Mouse (Mus musculus) midbrain, embryonic 10.5 days (tissue): Measurements from ENCODE around the gene Mogat2. TPM values are rescaled to one million over a fixed set of nuclear protein-coding genes. Genes with fewer than 3 reads are reported as not detected.

Source experiments
- DNase-seq: peaks from one replicate; pipeline ENCODE4 v3.0.0-alpha.2; 2017; ENCODE audit warnings: low spot score
- H3K27ac ChIP-seq: fragments of 300-500 bp; sonication (generic); replicated peaks from 2 replicates; pipeline ENCODE4 v1.5.1; 2016; ENCODE audit warnings: mild to moderate bottlenecking
- H3K27me3 ChIP-seq: fragments of 300-500 bp; sonication (generic); 2 replicates; pipeline ENCODE4 v1.6.1; 2016; ENCODE audit warnings: low read depth, mild to moderate bottlenecking; ENCODE audit not compliant: poor library complexity, severe bottlenecking
- H3K36me3 ChIP-seq: fragments of 300-500 bp; sonication (generic); 2 replicates; pipeline ENCODE4 v1.6.1; 2016; ENCODE audit warnings: mild to moderate bottlenecking, moderate library complexity
- H3K4me1 ChIP-seq: fragments of 300-500 bp; sonication (generic); 2 replicates; pipeline ENCODE4 v1.6.1; 2016
- H3K4me3 ChIP-seq: fragments of 300-500 bp; sonication (generic); 2 replicates; pipeline ENCODE4 v1.5.1; 2016; ENCODE audit warnings: mild to moderate bottlenecking, moderate library complexity
- H3K9me3 ChIP-seq: fragments of 300-500 bp; sonication (generic); replicated peaks from 2 replicates; pipeline ENCODE4 v1.6.1; 2016; ENCODE audit warnings: mild to moderate bottlenecking
- WGBS: fragments of 180-500 bp; shearing (Covaris S2); methylation state at CpG from one replicate; pipeline ENCODE4 v1.1.7; 2016; 5-methylcytosine and 5-hydroxymethylcytosine counted together
- polyA plus RNA-seq: library from polyadenylated mRNA; unstranded; fragments of >200 nt; fragmentation: Nextera tagmentation; extraction: Ambion mirVana; gene quantifications from 2 replicates; pipeline ENCODE4 v1.2.1, GENCODE M21; 2016

The Mogat2 gene
- polyA plus RNA-seq, 1 experiment from 2014 or later = 30.3 TPM

DNA sequence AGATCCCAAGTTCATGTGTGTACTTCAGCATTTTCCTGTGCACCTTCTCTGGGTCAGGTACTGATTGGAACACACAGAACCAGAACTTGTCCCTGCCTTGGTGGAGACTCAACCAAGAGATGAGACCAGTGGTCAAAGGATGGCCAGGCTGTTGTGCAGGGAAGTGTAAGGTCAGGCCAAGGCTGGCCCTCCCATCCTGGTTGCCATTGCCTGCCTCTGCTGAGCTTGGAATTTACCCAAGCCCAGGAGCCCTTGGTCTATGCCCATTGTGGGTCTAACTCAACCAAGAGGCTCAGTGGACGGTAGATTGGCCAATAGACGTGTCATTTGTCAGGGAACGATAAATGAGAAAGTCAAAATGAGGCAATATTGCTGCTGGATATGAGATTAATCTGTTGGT is 53.0 kb downstream of the Mogat2 start:
- H3K4me1 ChIP-seq = peaks cover 22% of the 10 kb centered on the region
- H3K27ac ChIP-seq = no peak overlapping the region
- no peak overlapping the region for H3K4me3 ChIP-seq
- peaks cover 35% of the 10 kb centered on the region for H3K27me3 ChIP-seq
- DNase-seq = no peak
- WGBS = 94% methylated on average over 3 of the region's 3 CpGs
- no peaks in the 10 kb centered on the region for H3K36me3 ChIP-seq
- no peaks in the 10 kb centered on the region for H3K9me3 ChIP-seq

DNA sequence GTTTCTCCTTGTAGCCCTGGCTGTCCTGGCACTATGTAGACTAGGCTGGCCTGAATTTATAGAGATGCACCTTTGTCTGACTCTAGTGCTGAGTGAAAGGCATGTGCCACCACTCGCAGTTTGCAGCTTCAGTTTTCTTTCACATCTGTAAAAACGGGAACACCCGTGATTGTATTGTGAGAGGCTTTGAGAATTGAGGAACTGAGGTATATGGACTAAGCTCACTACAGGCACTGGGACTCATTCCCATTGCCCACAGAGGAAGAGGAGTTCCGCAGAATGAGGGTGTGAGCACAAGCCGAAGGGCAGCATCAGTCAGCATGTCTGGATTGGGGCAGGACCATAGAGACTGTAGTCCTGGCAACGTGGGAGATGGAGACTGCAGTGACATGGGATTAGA is 54.7 kb downstream of the Mogat2 start:
- H3K9me3 ChIP-seq = no peaks in the 10 kb centered on the region
- H3K27me3 ChIP-seq = peaks cover 40% of the 10 kb centered on the region
- no peak overlapping the region for H3K4me3 ChIP-seq
- no peak for DNase-seq
- 77% methylated on average over 6 of the region's 6 CpGs for WGBS
- no peaks in the 10 kb centered on the region for H3K36me3 ChIP-seq
- H3K27ac ChIP-seq = peak overlapping the region; percentile 93; the same call in 1 of the 2 replicates
- H3K4me1 ChIP-seq = peaks cover 22% of the 10 kb centered on the region

DNA sequence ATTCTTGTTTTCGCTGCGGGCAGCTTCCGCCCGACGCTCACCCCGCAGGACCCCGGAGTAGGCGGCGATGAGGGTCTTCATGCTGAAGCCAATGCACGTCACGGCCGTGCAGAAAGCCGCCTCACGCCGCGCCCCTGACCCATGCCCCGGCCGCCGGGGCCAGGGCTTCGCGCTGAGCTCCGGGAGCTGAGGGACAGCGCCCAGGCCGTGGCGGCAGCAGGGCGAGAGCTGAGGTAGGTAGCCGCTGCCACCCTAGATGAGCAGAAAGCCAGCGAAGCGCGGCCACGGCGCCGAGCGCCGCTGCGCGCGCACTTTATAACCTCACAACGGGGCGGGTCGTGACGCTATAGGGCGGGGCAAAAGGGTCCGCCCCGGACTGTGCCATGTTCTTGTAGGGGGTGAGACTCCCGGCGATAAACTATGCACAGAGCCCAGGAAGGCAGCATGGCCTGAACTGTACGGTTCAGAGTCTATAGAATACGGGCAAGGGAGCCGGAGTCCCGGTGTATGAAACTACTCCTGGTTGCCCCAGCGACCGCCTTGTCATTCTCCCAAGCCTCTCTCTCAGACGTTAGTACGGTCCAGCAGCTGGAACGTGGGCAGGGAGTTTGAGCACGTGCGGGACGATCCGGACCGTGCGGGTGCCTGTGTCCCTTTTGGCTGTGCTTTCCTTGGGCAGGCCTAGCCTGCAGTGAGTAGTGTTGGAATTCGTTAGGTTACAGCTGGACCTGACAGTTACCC is 55.8 kb downstream of the Mogat2 start, which contains the start of gene Dgat2:
Dgat2 (minus strand) TSS at position 288 of the 741 bp plus-strand sequence.
- H3K27me3 ChIP-seq = peaks cover 40% of the 10 kb centered on the region
- H3K4me3 ChIP-seq = peak within 1 kb of the TSS; percentile 76
- H3K36me3 ChIP-seq = no peaks in the 10 kb centered on the region
- peak; percentile 93 for DNase-seq
- H3K4me1 ChIP-seq = peaks cover 25% of the 10 kb centered on the region
- under 1% methylated on average over 63 of the region's 63 CpGs for WGBS
- H3K9me3 ChIP-seq = no peaks in the 10 kb centered on the region
- H3K27ac ChIP-seq = peak within 1 kb of the TSS; percentile 93

DNA sequence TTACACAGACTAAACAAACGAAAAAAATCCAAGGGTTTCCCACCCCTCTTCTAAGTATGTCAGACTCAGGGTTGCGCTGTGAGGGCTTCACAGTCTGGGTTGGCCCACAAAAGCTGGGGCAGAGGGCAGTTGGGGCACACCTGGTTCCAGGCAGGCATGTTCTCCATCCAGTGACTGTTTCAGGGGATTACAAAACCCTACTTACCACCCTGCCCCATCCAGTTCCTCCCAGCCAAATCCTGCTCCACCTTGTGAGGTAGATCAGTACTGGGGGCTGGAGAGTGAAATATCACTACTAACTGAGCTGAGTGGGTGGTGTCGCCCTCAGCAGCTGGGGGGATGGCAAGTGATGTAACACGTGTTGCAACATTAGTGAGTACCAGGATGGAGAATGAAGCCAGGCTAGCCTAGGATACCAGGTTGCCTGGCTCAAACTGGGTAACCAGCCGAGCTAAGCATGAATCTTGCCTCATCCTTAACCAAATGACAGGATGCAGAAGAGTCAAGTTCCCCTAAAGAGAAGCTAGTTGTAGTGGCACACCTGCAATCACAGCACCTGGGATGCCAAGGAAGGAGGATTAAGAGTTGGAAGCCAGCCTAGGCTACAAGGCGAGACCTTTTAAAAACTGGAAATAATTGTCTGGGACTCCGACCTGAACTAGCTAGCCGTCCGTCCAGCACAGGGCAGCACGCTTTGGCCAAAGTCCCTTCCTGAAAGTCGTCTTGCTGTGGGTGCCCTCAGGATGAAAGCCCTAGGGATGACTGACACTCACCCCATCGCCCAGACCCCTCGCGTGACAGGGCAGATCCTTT is 56.6 kb downstream of the Mogat2 start:
- Histone ChIP-seq H3K4me3 (peak overlapping the region; percentile 76), H3K36me3 (no peaks in the 10 kb centered on the region), H3K9me3 (no peaks in the 10 kb centered on the region), H3K27me3 (peaks cover 40% of the 10 kb centered on the region), H3K27ac (peak overlapping the region; percentile 93), H3K4me1 (peaks cover 33% of the 10 kb centered on the region)
- WGBS = 23% methylated on average over 14 of the region's 14 CpGs
- no peak for DNase-seq

DNA sequence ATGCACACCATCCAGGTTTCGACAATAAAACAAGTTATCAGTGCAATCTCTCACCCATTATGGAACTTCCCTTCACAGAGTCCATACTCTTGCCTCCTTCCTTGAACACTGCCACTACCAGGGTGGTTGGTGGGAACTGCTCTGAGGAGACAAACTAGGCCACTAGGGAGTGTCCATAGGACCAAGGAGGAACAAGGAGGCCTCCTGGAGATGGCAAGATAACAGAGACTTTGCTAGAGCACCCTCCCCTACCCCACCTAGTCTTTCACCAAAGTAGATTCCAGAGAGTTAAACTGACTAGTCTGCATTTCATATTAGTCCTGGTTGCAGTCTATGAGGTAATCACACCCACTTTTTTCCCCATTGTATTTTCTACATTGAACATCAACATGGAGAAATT is 58.3 kb downstream of the Mogat2 start:
- WGBS = 96% methylated on average over 1 of the region's 1 CpGs
- H3K4me3 ChIP-seq = no peak overlapping the region
- H3K27me3 ChIP-seq = peaks cover 35% of the 10 kb centered on the region
- no peak for DNase-seq
- H3K36me3 ChIP-seq = no peaks in the 10 kb centered on the region
- H3K4me1 ChIP-seq = peaks cover 34% of the 10 kb centered on the region
- H3K9me3 ChIP-seq = no peaks in the 10 kb centered on the region
- no peak overlapping the region for H3K27ac ChIP-seq

DNA sequence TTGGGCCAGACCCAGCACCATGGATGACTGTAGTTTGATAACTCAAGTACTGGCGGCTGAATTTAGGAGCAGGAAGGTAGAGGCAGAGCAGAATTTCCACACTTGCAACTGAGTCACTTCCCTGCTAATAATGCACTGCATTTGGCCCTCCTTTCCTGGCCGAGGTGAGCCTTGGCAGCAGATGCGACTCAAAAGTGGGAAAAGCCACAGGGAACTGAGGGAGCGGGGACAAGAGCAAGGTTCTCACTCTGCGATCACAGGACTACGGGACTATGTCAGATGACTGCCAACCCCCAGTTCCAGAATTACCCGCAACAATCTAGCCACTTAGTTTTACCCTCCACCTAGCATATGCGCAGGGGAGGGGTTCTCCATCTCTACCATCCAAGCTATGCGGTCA is 59.1 kb downstream of the Mogat2 start:
- WGBS = 93% methylated on average over 9 of the region's 9 CpGs
- DNase-seq = no peak
- Histone ChIP-seq H3K36me3 (no peaks in the 10 kb centered on the region), H3K27ac (no peak overlapping the region), H3K4me3 (no peak overlapping the region), H3K27me3 (peaks cover 34% of the 10 kb centered on the region), H3K4me1 (peaks cover 34% of the 10 kb centered on the region), H3K9me3 (no peaks in the 10 kb centered on the region)

DNA sequence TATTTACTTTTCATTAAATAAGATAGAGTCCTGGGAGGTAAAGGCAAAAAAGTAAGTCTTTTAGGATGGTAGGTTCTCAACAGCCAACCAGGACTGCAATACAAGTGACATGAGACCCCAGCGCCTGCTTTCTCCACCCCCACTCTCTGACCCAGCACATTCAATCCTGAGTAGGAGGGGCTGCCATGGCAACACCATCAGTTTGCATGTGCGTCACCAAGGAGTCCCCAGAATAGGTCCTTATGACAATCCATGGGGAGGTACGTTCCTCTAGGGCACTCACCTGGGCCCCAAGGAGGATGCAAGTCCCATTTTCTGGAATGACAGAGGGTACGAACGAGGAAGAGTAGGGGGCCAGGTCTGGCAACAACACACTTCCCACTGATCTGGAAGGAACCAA is 61.0 kb downstream of the Mogat2 start:
- H3K4me1 ChIP-seq = peaks cover 24% of the 10 kb centered on the region
- H3K27me3 ChIP-seq = peaks cover 23% of the 10 kb centered on the region
- 71% methylated on average over 5 of the region's 5 CpGs for WGBS
- no peak for DNase-seq
- no peaks in the 10 kb centered on the region for H3K36me3 ChIP-seq
- H3K27ac ChIP-seq = no peak overlapping the region
- no peak overlapping the region for H3K4me3 ChIP-seq
- H3K9me3 ChIP-seq = no peaks in the 10 kb centered on the region

DNA sequence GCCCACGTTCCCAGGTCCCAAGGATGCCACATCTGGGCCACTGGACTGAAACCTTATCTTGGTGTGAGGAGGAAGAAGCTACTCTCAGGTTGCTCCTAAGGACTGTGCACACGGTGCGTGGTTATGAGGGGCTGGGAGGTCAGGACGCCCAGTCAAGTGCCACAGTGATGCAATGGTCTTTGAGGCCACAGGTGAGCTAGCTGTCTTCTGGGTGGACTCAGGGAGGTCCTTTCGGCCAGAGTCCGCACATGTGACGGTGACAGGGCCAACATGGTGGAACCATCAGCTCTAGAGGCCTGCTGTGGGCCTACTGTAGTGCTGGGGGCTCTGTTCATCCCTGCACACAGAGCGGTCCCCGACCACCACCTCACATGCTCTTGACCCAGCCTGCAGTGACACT is 62.8 kb downstream of the Mogat2 start:
- H3K9me3 ChIP-seq = no peaks in the 10 kb centered on the region
- peaks cover 14% of the 10 kb centered on the region for H3K4me1 ChIP-seq
- no peak overlapping the region for H3K27ac ChIP-seq
- no peak for DNase-seq
- H3K27me3 ChIP-seq = peaks cover 8% of the 10 kb centered on the region
- H3K36me3 ChIP-seq = no peaks in the 10 kb centered on the region
- H3K4me3 ChIP-seq = no peak overlapping the region
- WGBS = 95% methylated on average over 9 of the region's 9 CpGs

DNA sequence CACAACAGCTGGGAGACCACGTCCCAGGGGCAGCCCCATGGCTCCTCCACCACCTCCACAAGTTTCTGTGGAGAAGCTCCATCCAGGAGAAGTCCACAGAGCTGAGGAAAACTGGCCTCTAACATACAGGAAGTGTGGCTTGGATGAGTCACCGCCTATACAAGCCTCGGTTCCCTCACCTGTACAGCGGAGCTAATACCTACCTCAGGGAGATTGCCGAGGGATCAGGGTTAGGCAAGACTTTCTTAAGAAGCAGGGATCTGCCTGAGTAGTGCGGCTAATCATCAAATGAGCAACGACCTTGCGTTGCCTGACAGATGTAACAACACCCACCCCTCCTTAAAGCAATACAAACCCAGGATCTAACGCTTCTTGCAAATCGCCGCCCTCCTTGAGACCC is 63.3 kb downstream of the Mogat2 start:
- H3K4me1 ChIP-seq = peaks cover 12% of the 10 kb centered on the region
- H3K27me3 ChIP-seq = peaks cover 5% of the 10 kb centered on the region; the same call in 1 of the 2 replicates
- H3K36me3 ChIP-seq = no peaks in the 10 kb centered on the region
- no peaks in the 10 kb centered on the region for H3K9me3 ChIP-seq
- no peak for DNase-seq
- 89% methylated on average over 11 of the region's 11 CpGs for WGBS
- H3K27ac ChIP-seq = no peak overlapping the region
- H3K4me3 ChIP-seq = no peak overlapping the region

DNA sequence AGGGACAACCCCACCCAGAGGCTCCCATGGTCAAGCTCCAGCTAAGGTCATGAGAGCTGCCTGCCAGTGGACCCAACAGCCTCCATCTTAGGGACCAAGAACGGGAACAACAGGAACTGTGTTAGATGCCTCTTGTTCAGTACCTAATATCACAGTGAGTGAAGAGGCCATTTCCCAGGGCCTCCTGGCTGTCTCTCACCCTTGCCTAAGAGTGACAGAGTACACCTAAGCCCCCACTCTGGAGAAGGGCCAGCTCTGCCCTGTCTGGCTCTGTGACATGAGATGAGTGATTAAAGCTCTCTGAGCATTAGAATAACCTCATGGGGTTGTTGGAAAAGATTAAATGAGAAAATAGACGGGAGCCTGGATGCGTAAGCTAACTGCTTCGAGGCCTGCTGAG is 64.4 kb downstream of the Mogat2 start:
- H3K4me3 ChIP-seq = no peak overlapping the region
- no peak overlapping the region for H3K27ac ChIP-seq
- H3K9me3 ChIP-seq = no peaks in the 10 kb centered on the region
- no peaks in the 10 kb centered on the region for H3K36me3 ChIP-seq
- H3K4me1 ChIP-seq = peaks cover 12% of the 10 kb centered on the region
- DNase-seq = no peak
- 95% methylated on average over 4 of the region's 4 CpGs for WGBS
- no peaks in the 10 kb centered on the region for H3K27me3 ChIP-seq

DNA sequence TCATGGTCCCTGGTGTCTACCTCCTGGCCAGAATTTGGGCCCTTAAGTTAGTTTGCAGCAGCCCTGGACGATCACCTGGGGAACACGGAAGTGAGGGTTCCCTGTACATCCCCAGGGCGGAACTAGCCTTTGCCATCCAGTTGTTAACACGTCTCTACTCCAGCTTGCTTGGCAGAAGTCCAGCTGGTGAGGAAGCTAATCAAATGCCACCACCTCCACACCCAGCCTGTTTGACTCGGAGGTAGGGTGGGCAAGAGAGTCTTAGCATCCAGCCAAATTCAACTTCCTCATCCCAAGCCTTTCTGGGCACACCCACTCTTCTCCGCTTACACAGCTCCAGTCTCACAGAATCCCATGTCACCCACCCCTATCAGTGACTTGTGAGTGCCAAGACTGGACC is 65.5 kb downstream of the Mogat2 start:
- 92% methylated on average over 6 of the region's 6 CpGs for WGBS
- no peak overlapping the region for H3K4me3 ChIP-seq
- no peaks in the 10 kb centered on the region for H3K9me3 ChIP-seq
- DNase-seq = no peak
- no peaks in the 10 kb centered on the region for H3K27me3 ChIP-seq
- no peak overlapping the region for H3K27ac ChIP-seq
- no peaks in the 10 kb centered on the region for H3K36me3 ChIP-seq
- peaks cover 11% of the 10 kb centered on the region for H3K4me1 ChIP-seq

DNA sequence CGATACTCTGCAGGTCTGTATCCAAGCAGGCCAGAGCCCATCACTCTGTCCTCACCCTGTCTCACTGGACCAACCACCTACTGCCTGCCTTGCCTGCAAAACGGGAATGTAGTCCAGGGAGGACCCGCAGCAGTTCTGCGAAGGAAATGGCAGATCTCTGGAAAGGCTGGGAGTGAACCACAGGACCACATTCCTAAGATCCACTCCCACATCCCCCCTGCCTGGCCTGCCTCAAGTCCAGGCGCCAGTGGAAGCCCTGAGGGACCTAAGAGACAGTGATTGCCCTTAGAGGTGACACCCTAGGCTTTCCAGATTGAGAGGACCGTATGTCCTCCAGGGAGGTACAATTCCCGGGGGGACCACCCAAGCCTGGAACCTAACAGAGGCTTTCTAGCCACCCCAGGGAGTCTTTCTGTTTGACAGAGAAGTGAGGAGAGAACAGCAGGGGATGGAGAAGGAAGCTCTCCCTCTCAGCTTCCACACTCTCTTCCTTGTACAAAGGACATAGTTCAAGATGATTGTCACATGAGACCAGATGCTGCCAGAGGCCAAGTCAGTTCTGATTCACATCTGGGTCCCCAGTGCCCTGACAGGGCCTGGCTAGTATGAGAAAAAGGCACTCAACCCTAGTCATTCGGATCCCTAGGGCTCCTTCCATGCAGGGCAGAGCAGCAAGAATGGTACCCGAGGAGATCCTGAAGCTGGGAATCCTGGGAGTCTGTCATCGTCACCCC is 66.5 kb downstream of the Mogat2 start:
- H3K9me3 ChIP-seq = no peaks in the 10 kb centered on the region
- H3K4me3 ChIP-seq = no peak overlapping the region
- no peaks in the 10 kb centered on the region for H3K36me3 ChIP-seq
- no peaks in the 10 kb centered on the region for H3K27me3 ChIP-seq
- no peak for DNase-seq
- H3K4me1 ChIP-seq = peaks cover 1% of the 10 kb centered on the region
- WGBS = 70% methylated on average over 10 of the region's 10 CpGs
- no peak overlapping the region for H3K27ac ChIP-seq
